Mouse (Mus musculus) A20 (cell line): Measurements from ENCODE around the gene Cxcr2.
A peak's percentile ranks its signal among the peaks of the same experiment; 100 is the strongest.

Experiments used
- DNase-seq: peaks from one replicate; pipeline ENCODE4 v3.0.0-alpha.2; 2011; ENCODE audit warnings: low read depth, low spot score

The Cxcr2 gene

DNA sequence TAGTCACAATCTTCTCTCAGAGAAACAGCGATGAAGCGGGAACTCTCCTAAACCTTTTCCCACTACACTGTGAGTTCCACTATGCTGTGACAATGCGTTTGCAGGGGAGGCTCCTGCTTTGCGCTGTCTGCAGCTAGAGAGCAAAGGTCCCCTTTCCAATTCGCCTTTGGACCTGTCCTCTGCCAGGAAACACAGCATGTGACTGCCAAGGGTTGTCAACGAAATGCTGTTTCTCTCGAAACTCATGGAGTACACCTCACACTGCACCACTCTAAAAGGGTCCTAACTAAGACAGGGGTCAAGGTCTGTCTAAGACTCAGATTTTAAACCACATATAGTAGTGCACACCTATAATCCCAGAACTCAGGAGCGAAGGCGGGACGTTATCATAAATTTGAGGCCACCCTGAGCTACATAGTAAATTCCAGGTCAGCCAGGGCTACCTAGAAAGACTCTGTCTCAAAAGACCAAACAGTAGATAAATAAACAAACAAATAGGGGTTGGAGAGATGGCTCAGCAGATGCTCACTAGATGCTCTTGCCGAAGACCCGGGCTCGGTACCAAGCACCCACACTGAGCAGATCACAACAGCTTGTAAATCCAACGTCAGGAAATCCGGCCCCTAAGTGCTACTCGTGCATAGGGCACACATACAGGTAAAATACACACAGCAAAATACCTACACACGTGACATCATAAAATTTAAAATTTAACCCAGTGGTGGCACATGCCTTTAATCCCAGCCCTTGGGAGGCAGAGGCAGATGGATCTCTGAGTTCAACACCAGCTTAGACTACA lies 43.0 kb downstream of the Cxcr2 start:
- no peak for DNase-seq

DNA sequence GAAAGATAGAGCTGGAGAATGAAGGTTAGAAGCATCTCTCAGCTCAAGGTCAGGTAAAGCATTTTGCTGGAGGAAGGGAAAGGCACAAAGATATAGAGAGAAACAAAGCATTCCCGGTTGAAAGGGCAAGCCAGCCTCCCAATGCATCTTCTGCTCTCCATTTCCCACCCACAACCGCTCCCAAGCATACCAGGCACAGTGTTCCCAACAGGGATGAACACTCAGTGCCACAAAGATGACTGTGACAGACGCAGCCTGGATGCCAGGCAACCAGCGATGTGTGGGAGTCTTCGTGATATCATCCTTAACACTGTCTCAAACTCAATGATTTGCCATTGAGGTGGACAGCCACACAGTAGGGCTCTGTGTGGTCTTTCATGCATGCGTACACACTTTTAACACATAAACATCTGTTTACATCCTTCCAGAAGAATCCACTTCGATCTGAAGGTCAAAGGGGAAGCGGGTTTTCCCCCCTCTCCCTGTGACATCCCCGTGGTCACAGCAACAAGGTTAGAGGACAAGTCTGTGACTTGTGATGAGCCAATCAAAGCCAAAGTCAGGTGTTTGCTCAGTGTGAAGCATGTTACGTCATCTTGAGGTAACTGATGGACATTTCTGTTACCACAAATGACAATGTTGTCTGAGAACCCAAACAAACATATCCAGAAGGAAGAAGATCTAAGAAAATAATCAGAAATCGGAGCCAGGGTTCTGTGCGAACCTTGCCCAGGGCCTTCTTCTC lies 44.1 kb downstream of the Cxcr2 start:
- DNase-seq: no peak

DNA sequence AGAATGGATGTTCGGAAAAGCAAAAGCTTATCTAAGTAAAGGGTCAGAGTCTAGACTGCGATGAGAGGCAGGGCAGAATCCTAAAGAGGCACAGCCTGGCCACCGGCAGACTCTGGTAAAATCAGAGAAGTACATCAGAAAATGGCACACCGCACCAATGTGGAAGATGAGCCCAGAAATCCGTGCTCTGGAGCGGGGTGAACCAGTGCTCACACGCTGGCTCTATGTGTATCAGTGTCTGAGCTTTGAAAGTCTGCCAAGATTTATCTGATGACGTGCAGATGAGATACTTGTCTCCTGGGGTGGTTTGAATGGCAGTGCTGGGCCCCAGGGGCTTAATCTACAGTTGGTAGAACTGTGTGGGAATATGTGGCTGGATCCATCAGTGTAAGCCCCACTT lies 45.3 kb downstream of the Cxcr2 start:
- no peak for DNase-seq

DNA sequence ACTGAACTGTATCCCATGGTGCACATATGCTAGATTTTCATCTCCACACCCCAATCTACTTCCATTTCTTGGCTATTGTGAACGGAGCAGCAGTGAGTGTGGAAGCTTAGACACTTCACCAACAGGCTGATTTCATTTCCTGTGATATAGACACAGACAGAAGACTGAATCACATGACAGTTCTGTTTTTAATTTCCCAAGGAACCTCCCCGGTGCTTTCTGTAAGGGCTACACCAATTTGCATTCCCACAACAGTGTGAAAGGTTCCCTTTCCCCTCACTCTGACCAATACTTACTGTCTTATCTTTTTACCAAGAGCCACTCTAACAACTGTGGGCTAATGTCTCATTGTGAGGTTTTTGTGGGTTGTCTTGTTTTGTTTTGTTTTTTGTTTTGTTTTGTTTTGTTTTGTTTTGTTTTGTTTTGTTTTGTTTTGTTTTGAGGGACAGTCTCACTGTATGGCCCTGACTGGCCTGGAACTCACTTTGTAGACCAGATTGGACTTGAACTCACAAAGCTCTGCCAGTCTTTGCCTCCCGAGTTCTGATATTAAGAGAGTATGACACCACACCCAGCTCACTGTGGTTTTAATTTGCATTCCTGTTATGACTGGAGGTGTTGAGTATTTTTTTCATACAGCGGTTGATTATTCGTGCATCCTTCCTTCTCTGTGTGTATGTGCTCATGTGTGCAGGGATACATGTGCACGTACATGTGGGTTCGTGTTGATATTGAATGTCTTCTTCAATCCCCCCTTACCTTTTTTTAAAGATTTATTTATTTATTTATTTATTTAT lies 47.5 kb downstream of the Cxcr2 start:
- peak; percentile 56 for DNase-seq

DNA sequence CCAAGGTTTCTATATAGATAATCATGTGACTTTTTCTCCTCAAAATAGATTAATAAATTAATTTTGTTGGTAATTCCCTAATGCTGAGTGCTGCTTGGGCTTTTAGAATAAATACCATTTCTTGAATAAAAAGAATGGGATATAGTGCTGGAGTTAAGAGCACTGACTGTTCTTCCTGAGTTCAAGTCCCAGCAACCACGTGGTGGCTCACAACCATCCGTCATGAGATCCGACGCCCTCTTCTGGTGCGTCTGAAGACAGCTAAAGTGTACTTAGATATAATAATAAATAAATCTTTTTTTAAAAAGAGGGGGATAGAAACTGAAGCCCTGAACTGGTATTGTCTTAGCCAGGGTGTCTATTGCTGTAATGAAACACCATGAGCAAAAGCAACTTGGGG lies 49.7 kb downstream of the Cxcr2 start:
- DNase-seq: peak; percentile 27

DNA sequence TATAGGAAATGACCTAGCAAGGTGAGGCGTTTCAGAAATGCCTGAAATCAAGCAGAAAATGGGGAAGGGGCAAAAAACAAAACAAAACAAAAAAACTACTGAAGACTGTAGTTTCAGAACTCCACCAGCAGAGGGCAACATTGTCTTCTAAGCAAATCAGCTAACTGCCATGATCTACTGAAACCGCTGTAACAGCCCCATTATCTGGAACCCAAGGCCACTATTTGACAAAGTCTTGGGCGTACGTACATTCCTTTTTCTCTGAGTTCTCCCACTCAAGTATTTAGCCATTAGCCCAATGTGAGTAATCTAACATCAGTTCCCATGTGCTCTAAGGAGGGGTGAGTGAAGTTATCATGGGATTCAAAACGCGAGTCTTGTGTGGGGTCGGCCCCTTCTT lies 52.1 kb downstream of the Cxcr2 start:
- DNase-seq: peak; percentile 76

DNA sequence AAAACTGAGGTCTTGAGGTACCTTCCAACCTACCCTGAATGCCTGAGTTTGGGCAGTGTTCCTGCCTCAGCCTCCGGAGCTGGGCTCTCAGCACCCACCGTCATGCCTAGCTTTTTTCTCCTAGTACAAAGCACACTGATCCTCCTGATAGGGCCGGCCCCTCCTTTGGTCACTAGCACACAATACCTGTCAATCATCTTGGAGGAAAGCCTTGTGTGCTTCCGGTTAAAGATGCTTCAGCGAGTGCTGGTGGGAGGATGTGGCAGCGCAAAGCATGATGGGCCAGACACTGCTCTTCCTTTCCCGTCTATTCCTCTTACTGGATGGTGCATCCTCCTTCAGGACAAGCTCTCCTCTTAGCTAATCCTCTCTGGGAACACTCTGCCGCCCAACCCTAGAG lies 52.9 kb downstream of the Cxcr2 start:
- peak; percentile 65 for DNase-seq

DNA sequence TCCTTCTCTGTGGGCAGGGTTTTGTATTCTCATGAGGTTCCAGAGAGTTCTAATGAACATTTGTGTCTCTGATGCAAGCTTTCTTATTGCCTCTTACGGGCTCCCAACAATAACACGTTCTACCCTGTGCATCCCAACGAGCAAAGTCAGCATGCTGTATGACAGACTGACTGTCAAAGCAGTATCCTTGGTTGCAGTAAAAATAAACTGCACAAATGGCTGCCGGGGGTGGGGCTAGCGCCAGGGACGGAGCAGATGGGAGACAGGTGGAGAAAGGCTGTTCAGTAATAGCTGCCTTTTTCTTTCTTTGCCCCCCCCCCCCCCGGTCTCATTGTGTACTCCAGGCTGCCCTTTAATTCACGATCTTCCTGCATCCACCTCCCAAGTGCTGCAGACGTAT lies 54.1 kb downstream of the Cxcr2 start:
- no peak for DNase-seq

DNA sequence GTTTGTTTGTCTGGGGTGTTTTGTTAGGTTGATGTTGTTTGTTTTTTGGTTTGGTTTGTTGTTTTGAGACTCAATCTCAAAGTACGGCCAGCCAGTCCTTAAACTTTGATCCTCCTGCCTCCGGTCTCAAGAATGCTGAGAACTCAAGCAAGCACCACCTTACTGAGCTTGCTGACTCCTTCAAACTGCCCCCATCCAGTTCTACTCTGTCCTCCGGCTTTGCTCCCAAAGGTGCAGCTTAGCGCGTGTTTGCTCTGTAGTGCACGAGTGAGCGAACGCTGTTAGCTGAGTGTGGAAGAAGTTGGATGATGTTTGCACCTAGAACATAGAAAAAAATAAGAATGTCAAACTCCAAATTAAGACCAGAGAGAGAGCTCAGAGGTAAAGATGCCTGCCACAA lies 55.2 kb downstream of the Cxcr2 start:
- DNase-seq: no peak
